Mouse (Mus musculus): ENCODE data around the gene Olfr992. TPM values are rescaled to one million over a fixed set of nuclear protein-coding genes. Genes with fewer than 3 reads are reported as not detected.
"Not testable (repeated sequence)": the region's sequence is repeated elsewhere in the genome, so short reads cannot be mapped to it uniquely, and the experiment has no call there.

The Olfr992 gene
- not detected in 2 replicates for polyA plus RNA-seq (2015; fragmentation: Nextera tagmentation; extraction: Ambion mirVana)

GRCm38 (mm10) chr2:85409369-85409768 is at the start of gene Olfr992:
Gene Olfr992, minus strand, starts transcription at chr2:85409469.
- no peak within 1 kb of the TSS for H3K4me2 ChIP-seq (ENCODE audit: low read depth, low read length)
- no peaks in the 10 kb centered on the region for H3K27me3 ChIP-seq (ENCODE audit: insufficient read depth, low read length)
- no peak within 1 kb of the TSS for H3K9ac ChIP-seq (replicated peaks)
- no peaks in the 10 kb centered on the region for H3K36me3 ChIP-seq (replicated peaks; ENCODE audit: insufficient read depth, low read length)
- no peak within 1 kb of the TSS for H3K4me3 ChIP-seq (ENCODE audit: low read depth, low read length)
- no peak for ATAC-seq
- no peak within 1 kb of the TSS for H3K27ac ChIP-seq (ENCODE audit: low read depth)
- H3K9me3 ChIP-seq (ENCODE audit: low read length), result no peaks in the 10 kb centered on the region
- WGBS (ENCODE audit: insufficient replicate concordance), result 39% methylated on average over 2 of the region's 2 CpGs
- TF ChIP-seq EP300 (IDR thresholded peaks at IDR 0.05; ENCODE audit: low read depth), result no peak
- TF ChIP-seq CTCF (IDR thresholded peaks at IDR 0.05; ENCODE audit: low read depth), result no peak
- DNase-seq, result no peak
- H3K4me1 ChIP-seq (ENCODE audit: insufficient read depth), result no peaks in the 10 kb centered on the region

- no peaks in the 10 kb centered on the region for H3K4me1 ChIP-seq (ENCODE audit: insufficient read depth)
- H3K9ac ChIP-seq (replicated peaks), result no peak within 1 kb of the TSS
- WGBS (ENCODE audit: insufficient replicate concordance), result 19% methylated on average over 1 of the region's 1 CpGs
- no peak for DNase-seq
- no peaks in the 10 kb centered on the region for H3K27me3 ChIP-seq (ENCODE audit: insufficient read depth, low read length)
- no peak within 1 kb of the TSS for H3K4me3 ChIP-seq (ENCODE audit: low read depth, low read length)
- no peaks in the 10 kb centered on the region for H3K36me3 ChIP-seq (replicated peaks; ENCODE audit: insufficient read depth, low read length)
- H3K9me3 ChIP-seq (ENCODE audit: low read length), result no peaks in the 10 kb centered on the region
- no peak within 1 kb of the TSS for H3K4me2 ChIP-seq (ENCODE audit: low read depth, low read length)
- H3K27ac ChIP-seq (ENCODE audit: low read depth), result no peak within 1 kb of the TSS
- TF ChIP-seq EP300 (IDR thresholded peaks at IDR 0.05; ENCODE audit: low read depth), result no peak
- TF ChIP-seq CTCF (IDR thresholded peaks at IDR 0.05; ENCODE audit: low read depth), result no peak
- ATAC-seq, result no peak
These were observed 34.3 kb upstream of the Olfr992 start, which contains the start of gene Olfr995 for GRCm38 (mm10) chr2:85443539-85443938. Gene Olfr995, minus strand, starts transcription at chr2:85443639.

GRCm38 (mm10) chr2:85442546-85442945 is 33.3 kb upstream of the Olfr992 start:
- H3K4me1 ChIP-seq (ENCODE audit: insufficient read depth), result no peaks in the 10 kb centered on the region
- no peak overlapping the region for H3K4me3 ChIP-seq (ENCODE audit: low read depth, low read length)
- no peaks in the 10 kb centered on the region for H3K27me3 ChIP-seq (ENCODE audit: insufficient read depth, low read length)
- no peak for DNase-seq
- no peak overlapping the region for H3K9ac ChIP-seq (replicated peaks)
- H3K27ac ChIP-seq (ENCODE audit: low read depth), result no peak overlapping the region
- H3K36me3 ChIP-seq (replicated peaks; ENCODE audit: insufficient read depth, low read length), result no peaks in the 10 kb centered on the region
- no peaks in the 10 kb centered on the region for H3K9me3 ChIP-seq (ENCODE audit: low read length)
- no peak overlapping the region for H3K4me2 ChIP-seq (ENCODE audit: low read depth, low read length)
- no peak for ATAC-seq
- TF ChIP-seq EP300 (IDR thresholded peaks at IDR 0.05; ENCODE audit: low read depth), result no peak
- TF ChIP-seq CTCF (IDR thresholded peaks at IDR 0.05; ENCODE audit: low read depth), result no peak

GRCm38 (mm10) chr2:85436351-85436750 is 27.1 kb upstream of the Olfr992 start, which contains the start of gene Olfr994:
Gene Olfr994, minus strand, starts transcription at chr2:85436451.
- no peaks in the 10 kb centered on the region for H3K9me3 ChIP-seq (ENCODE audit: low read length)
- no peaks in the 10 kb centered on the region for H3K27me3 ChIP-seq (ENCODE audit: insufficient read depth, low read length)
- WGBS (ENCODE audit: insufficient replicate concordance), result 79% methylated on average over 3 of the region's 3 CpGs
- ATAC-seq, result no peak
- H3K9ac ChIP-seq (replicated peaks), result no peak within 1 kb of the TSS
- H3K4me1 ChIP-seq (ENCODE audit: insufficient read depth), result no peaks in the 10 kb centered on the region
- no peak within 1 kb of the TSS for H3K4me2 ChIP-seq (ENCODE audit: low read depth, low read length)
- no peak within 1 kb of the TSS for H3K27ac ChIP-seq (ENCODE audit: low read depth)
- DNase-seq, result no peak
- TF ChIP-seq CTCF (IDR thresholded peaks at IDR 0.05; ENCODE audit: low read depth) (no peak), EP300 (IDR thresholded peaks at IDR 0.05; ENCODE audit: low read depth) (no peak)
- H3K36me3 ChIP-seq (replicated peaks; ENCODE audit: insufficient read depth, low read length), result no peaks in the 10 kb centered on the region
- H3K4me3 ChIP-seq (ENCODE audit: low read depth, low read length), result no peak within 1 kb of the TSS

- H3K4me1 ChIP-seq (ENCODE audit: insufficient read depth), result no peaks in the 10 kb centered on the region
- no peaks in the 10 kb centered on the region for H3K36me3 ChIP-seq (replicated peaks; ENCODE audit: insufficient read depth, low read length)
- DNase-seq (no peak), ATAC-seq (no peak)
- H3K4me2 ChIP-seq (ENCODE audit: low read depth, low read length), result no peak overlapping the region
- H3K4me3 ChIP-seq (ENCODE audit: low read depth, low read length), result no peak overlapping the region
- 70% methylated on average over 1 of the region's 1 CpGs for WGBS (ENCODE audit: insufficient replicate concordance)
- TF ChIP-seq CTCF (IDR thresholded peaks at IDR 0.05; ENCODE audit: low read depth) (no peak), EP300 (IDR thresholded peaks at IDR 0.05; ENCODE audit: low read depth) (no peak)
- no peak overlapping the region for H3K27ac ChIP-seq (ENCODE audit: low read depth)
- no peaks in the 10 kb centered on the region for H3K9me3 ChIP-seq (ENCODE audit: low read length)
- H3K9ac ChIP-seq (replicated peaks), result no peak overlapping the region
- no peaks in the 10 kb centered on the region for H3K27me3 ChIP-seq (ENCODE audit: insufficient read depth, low read length)
These were observed 16.6 kb upstream of the Olfr992 start for GRCm38 (mm10) chr2:85425893-85426292.

- Histone ChIP-seq H3K27me3 (ENCODE audit: insufficient read depth, low read length) (no peaks in the 10 kb centered on the region), H3K4me3 (ENCODE audit: low read depth, low read length) (no peak within 1 kb of the TSS), H3K36me3 (replicated peaks; ENCODE audit: insufficient read depth, low read length) (no peaks in the 10 kb centered on the region), H3K27ac (ENCODE audit: low read depth) (no peak within 1 kb of the TSS), H3K4me2 (ENCODE audit: low read depth, low read length) (no peak within 1 kb of the TSS), H3K9me3 (ENCODE audit: low read length) (no peaks in the 10 kb centered on the region), H3K9ac (replicated peaks) (no peak within 1 kb of the TSS), H3K4me1 (ENCODE audit: insufficient read depth) (no peaks in the 10 kb centered on the region)
- ATAC-seq (no peak), DNase-seq (no peak)
- TF ChIP-seq EP300 (IDR thresholded peaks at IDR 0.05; ENCODE audit: low read depth), result no peak
- no peak for TF ChIP-seq CTCF (IDR thresholded peaks at IDR 0.05; ENCODE audit: low read depth)
These were observed 5.5 kb upstream of the Olfr992 start, which contains the start of gene Olfr993 for GRCm38 (mm10) chr2:85414777-85415176. Gene Olfr993, minus strand, starts transcription at chr2:85414877.

- not testable (repeated sequence) for H3K9ac ChIP-seq (replicated peaks); H3K27ac ChIP-seq (ENCODE audit: low read depth); H3K4me3 ChIP-seq (ENCODE audit: low read depth, low read length); H3K4me1 ChIP-seq (ENCODE audit: insufficient read depth); ATAC-seq; DNase-seq; H3K27me3 ChIP-seq (ENCODE audit: insufficient read depth, low read length); H3K9me3 ChIP-seq (ENCODE audit: low read length); H3K36me3 ChIP-seq (replicated peaks; ENCODE audit: insufficient read depth, low read length); H3K4me2 ChIP-seq (ENCODE audit: low read depth, low read length)
These were observed 46.1 kb downstream of the Olfr992 start, which contains the start of gene Olfr988 for GRCm38 (mm10) chr2:85363127-85363526. Gene Olfr988, minus strand, starts transcription at chr2:85363227.

Other genes with a start within 250 kb of the Olfr992 start
- 0.06 and 0.08 TPM in 2 replicates for gene Lrrc55, start 212.3 kb downstream of the Olfr992 start, polyA plus RNA-seq (2015; fragmentation: Nextera tagmentation; extraction: Ambion mirVana)
- not detected in 2 replicates for gene Olfr987, start 70.2 kb downstream of the Olfr992 start, polyA plus RNA-seq (2015; fragmentation: Nextera tagmentation; extraction: Ambion mirVana)
- gene Olfr988, start 46.2 kb downstream of the Olfr992 start, polyA plus RNA-seq (2015; fragmentation: Nextera tagmentation; extraction: Ambion mirVana), result not detected in 2 replicates
- gene Olfr993, start 5.4 kb upstream of the Olfr992 start, polyA plus RNA-seq (2015; fragmentation: Nextera tagmentation; extraction: Ambion mirVana), result not detected in 2 replicates
- gene Olfr994, start 27.0 kb upstream of the Olfr992 start, polyA plus RNA-seq (2015; fragmentation: Nextera tagmentation; extraction: Ambion mirVana), result not detected in 2 replicates
- gene Olfr995, start 34.2 kb upstream of the Olfr992 start, polyA plus RNA-seq (2015; fragmentation: Nextera tagmentation; extraction: Ambion mirVana), result not detected in 2 replicates
- not detected in 2 replicates for gene 4833423E24Rik, start 109.6 kb upstream of the Olfr992 start, polyA plus RNA-seq (2015; fragmentation: Nextera tagmentation; extraction: Ambion mirVana)
- gene Olfr996, start 169.7 kb upstream of the Olfr992 start, polyA plus RNA-seq (2015; fragmentation: Nextera tagmentation; extraction: Ambion mirVana), result not detected in 2 replicates
- gene Olfr998, start 179.5 kb upstream of the Olfr992 start, polyA plus RNA-seq (2015; fragmentation: Nextera tagmentation; extraction: Ambion mirVana), result not detected in 2 replicates
- not detected in 2 replicates for gene Olfr1000, start 202.4 kb upstream of the Olfr992 start, polyA plus RNA-seq (2015; fragmentation: Nextera tagmentation; extraction: Ambion mirVana)
- gene Olfr1002, start 241.2 kb upstream of the Olfr992 start, polyA plus RNA-seq (2015; fragmentation: Nextera tagmentation; extraction: Ambion mirVana), result not detected in 2 replicates